Mouse (Mus musculus) neural tube, embryonic 14.5 days (tissue): ENCODE measurements around the gene Gm49416. TPM values are rescaled to one million over a fixed set of nuclear protein-coding genes. Genes with fewer than 3 reads are reported as not detected.

Experiments used
- ATAC-seq: fragments of 200-750 bp; cut with Nextera tagmentation; 2 replicates; pipeline ENCODE4 v1.8.0; 2017; ENCODE audit warnings: low read depth, mild to moderate bottlenecking, moderate TSS enrichment, moderate library complexity
- H3K27ac ChIP-seq: fragments of 300-500 bp; sonication (generic); 2 replicates; pipeline ENCODE4 v1.5.1; 2014; ENCODE audit warnings: low read depth, mild to moderate bottlenecking, control low read depth, low read length, moderate library complexity, mixed read lengths
- H3K27me3 ChIP-seq: fragments of 300-500 bp; sonication (generic); 2 replicates; pipeline ENCODE4 v1.6.1; 2014; ENCODE audit warnings: low read length; ENCODE audit not compliant: control insufficient read depth, insufficient read depth
- H3K36me3 ChIP-seq: fragments of 300-500 bp; sonication (generic); 2 replicates; pipeline ENCODE4 v1.6.1; 2014; ENCODE audit warnings: low read length, mixed read lengths; ENCODE audit not compliant: control insufficient read depth, insufficient read depth
- H3K4me1 ChIP-seq: fragments of 300-500 bp; sonication (generic); 2 replicates; pipeline ENCODE4 v1.6.1; 2014; ENCODE audit warnings: low read length; ENCODE audit not compliant: control insufficient read depth, insufficient read depth
- H3K4me2 ChIP-seq: fragments of 300-500 bp; sonication (generic); 2 replicates; pipeline ENCODE4 v1.6.1; 2014; ENCODE audit warnings: mild to moderate bottlenecking, low read depth, low read length, control low read depth
- H3K4me3 ChIP-seq: fragments of 300-500 bp; sonication (generic); 2 replicates; pipeline ENCODE4 v1.5.1; 2014; ENCODE audit warnings: low read depth, low read length, control low read depth, mixed read lengths
- H3K9ac ChIP-seq: fragments of 300-500 bp; sonication (generic); replicated peaks from 2 replicates; pipeline ENCODE4 v1.6.1; 2014; ENCODE audit warnings: low read depth, mild to moderate bottlenecking, control low read depth, low read length, mixed read lengths
- H3K9me3 ChIP-seq: fragments of 300-500 bp; sonication (generic); 2 replicates; pipeline ENCODE4 v1.6.1; 2016; ENCODE audit warnings: low read length; ENCODE audit not compliant: control insufficient read depth
- WGBS: fragments of 180-500 bp; shearing (Covaris S2); extraction: QIAGEN DNeasy Blood & Tissue Kit; methylation state at CpG from one replicate; pipeline ENCODE4 v1.1.7; 2014; 5-methylcytosine and 5-hydroxymethylcytosine counted together
- polyA plus RNA-seq: library from polyadenylated mRNA; unstranded; fragments of >200 nt; fragmentation: Nextera tagmentation; extraction: Ambion mirVana; gene quantifications from 2 replicates; pipeline ENCODE4 v1.2.1, GENCODE M21; 2014

Gm49416 gene
- 0.39 TPM in 1 of 2 replicates, not detected in the other for polyA plus RNA-seq

DNA sequence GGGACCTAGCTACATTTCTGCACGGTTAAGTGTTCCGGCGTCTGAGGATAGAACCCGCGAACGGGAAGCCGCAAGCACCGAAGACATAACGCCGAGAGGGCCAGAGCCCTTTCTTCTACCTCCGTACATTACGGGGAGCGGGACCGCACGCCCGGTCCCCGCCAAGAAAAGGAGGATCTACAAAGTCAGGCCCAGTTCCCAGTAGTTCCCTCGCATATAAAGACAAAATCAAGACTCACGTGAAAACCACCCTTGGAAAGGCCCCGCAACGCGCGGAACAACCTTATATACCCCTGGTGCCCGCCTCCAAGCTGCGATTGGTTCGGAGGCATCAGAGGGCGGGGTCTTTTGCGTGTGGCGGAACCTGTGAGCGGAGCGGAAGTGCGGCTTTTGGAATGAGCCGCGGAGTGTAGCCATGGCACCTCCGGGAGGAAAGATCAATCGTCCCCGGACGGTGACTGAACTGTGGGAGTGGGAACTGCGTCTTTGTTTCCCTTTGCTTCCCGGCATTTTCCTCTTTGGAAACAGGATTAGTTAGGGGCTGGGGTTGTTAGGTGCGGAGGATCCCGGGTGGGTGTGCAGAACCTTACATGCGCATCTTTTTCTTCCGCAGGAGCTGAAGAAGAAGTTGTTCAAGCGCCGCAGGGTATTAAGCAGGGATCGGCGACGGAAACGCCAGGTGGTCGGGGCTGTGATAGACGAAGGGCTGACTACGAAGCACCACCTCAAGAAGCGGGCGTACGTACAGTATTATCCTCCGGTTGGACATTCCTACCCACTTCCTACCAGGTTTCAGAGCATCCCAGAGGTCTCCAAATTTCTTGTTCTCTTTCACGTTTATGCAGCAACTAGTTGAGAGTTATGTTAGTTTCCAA is at the start of gene Gm49416, which contains the start of gene 1810009A15Rik:
Gene Gm49416, plus strand, starts transcription at position 416 of the 875 bp plus-strand sequence.
Gene 1810009A15Rik, plus strand, starts transcription at position 343 of the 875 bp plus-strand sequence.
- Histone ChIP-seq H3K4me2 (peak within 1 kb of the TSS; percentile 80), H3K4me3 (peak within 1 kb of the TSS; percentile 54), H3K4me1 (peaks cover 16% of the 10 kb centered on the region), H3K27me3 (no peaks in the 10 kb centered on the region), H3K9ac (peak within 1 kb of the TSS; percentile 71), H3K9me3 (no peaks in the 10 kb centered on the region), H3K36me3 (0 out of 2 replicates have a peak, but pooled peaks cover 3% of the 10 kb centered on the region), H3K27ac (peak within 1 kb of the TSS; percentile 80)
- under 1% methylated on average over 58 of the region's 58 CpGs for WGBS
- ATAC-seq: peak; percentile 96

DNA sequence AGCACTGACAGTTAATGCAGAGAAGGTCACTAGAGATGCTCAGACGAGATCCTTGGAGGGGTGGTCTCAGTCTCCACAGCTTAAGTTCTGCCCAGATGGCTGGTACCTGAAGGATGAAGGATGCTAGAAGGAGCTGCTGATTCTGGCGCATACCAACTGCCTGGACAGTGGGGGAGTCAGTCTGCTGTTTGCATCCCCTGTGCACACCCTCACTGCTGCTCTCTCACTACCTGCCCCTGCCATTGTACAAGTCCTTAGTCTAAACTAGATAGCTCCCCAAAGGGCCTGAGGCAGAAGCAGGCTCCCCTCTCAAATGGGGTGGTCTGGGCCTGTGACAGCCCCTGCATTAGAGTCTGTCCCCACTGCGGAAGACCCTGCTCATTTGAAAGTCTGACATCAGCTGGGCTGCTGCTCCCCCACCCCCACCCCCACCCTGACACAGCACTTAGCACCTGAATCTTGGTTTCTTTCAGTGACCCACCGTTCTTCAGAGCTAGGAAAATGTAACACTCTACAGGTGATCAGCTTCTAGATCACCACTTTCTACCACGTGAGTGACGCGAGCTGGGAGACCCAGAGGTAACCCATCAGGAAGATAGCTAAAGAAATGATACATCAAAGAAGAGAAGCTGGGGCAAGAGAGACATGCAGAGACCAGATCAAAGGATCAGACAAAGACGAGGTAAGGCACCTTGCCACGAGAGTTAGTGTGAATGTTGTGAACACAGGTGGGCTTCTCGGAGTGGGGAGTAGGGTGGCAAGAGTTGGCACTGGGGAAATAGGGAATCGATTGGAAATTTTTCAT is 49.4 kb upstream of the Gm49416 start, which contains the start of gene Gng3:
Gene Gng3, minus strand, starts transcription at position 92 of the 805 bp plus-strand sequence.
- WGBS: 43% methylated on average over 11 of the region's 11 CpGs
- Histone ChIP-seq H3K36me3 (peaks cover 10% of the 10 kb centered on the region), H3K4me3 (peak within 1 kb of the TSS; percentile 72), H3K27me3 (no peaks in the 10 kb centered on the region), H3K9ac (peak within 1 kb of the TSS; percentile 86), H3K4me1 (peaks cover 17% of the 10 kb centered on the region), H3K9me3 (no peaks in the 10 kb centered on the region), H3K4me2 (peak within 1 kb of the TSS; percentile 66), H3K27ac (peak within 1 kb of the TSS; percentile 97)
- ATAC-seq: peak; percentile 92

DNA sequence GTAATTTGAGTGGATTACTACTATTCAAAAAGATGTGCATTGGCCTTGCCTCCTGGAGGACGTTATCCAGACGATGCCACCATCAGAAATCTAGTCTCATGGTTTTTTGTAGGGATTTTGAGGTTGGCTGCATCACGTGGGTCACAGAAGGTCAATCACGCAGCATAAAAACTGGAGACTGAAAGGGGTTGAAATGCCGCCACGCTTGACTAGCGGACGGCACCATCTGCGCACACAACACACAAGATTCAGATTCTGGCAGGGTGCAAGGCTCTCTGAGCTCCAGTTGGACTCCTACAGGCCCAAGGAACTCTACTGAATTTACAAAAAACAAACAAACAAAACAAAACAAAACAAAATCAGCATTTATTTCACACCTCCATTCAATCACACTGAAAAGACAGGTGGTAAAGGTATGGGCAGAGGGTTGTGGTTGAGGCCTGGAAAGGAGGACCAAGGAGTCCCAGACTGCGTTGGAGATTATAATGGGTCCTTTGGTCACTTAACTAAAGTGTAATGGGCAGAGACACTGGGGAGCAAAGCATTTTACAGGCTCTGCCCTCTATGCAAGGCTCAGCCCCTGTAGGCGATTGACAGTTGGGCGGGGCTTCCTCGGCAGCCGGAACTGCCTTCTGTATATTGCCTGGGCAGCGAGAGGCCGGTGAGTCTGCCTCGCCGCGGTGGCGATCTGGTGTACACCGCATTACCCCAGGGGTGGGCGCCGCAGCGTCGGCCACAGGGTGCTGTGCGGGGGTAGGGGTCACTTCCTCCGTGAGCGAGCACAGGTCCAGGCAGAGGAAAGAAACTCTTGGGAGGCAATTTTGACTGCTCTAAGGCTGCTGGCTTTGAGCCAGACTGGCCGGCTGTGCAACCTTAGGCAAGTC is 48.6 kb upstream of the Gm49416 start:
- H3K4me3 ChIP-seq: peak overlapping the region; percentile 72
- no peaks in the 10 kb centered on the region for H3K27me3 ChIP-seq
- H3K36me3 ChIP-seq: peaks cover 5% of the 10 kb centered on the region
- peak overlapping the region; percentile 97 for H3K27ac ChIP-seq
- H3K9me3 ChIP-seq: no peaks in the 10 kb centered on the region
- 16% methylated on average over 29 of the region's 29 CpGs for WGBS
- peaks cover 17% of the 10 kb centered on the region for H3K4me1 ChIP-seq
- peak overlapping the region; percentile 67 for H3K9ac ChIP-seq
- peak overlapping the region; percentile 66 for H3K4me2 ChIP-seq
- ATAC-seq: peak; percentile 7; the same call in 1 of the 2 replicates

DNA sequence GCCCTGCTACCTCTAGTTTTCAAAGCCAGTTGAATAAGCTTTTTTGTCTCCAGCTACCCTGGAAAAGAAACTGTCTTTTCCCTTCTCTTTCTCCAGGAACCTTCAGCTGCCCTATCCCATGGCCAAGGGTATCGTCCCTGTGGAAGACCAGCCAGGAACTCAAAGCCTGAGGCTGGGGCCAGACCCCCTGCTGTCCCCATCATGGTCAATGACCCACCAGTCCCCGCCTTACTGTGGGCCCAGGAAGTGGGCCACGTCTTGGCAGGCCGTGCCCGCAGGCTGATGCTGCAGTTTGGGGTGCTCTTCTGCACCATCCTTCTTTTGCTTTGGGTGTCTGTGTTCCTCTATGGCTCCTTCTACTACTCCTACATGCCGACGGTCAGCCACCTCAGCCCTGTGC is 47.7 kb upstream of the Gm49416 start:
- peak overlapping the region; percentile 66 for H3K4me2 ChIP-seq
- ATAC-seq: no peak
- H3K9ac ChIP-seq: peak overlapping the region; percentile 67
- 91% methylated on average over 7 of the region's 7 CpGs for WGBS
- peaks cover 10% of the 10 kb centered on the region for H3K36me3 ChIP-seq
- H3K9me3 ChIP-seq: no peaks in the 10 kb centered on the region
- H3K4me1 ChIP-seq: peaks cover 17% of the 10 kb centered on the region
- H3K27ac ChIP-seq: no peak overlapping the region
- H3K27me3 ChIP-seq: no peaks in the 10 kb centered on the region
- peak overlapping the region; percentile 72 for H3K4me3 ChIP-seq

DNA sequence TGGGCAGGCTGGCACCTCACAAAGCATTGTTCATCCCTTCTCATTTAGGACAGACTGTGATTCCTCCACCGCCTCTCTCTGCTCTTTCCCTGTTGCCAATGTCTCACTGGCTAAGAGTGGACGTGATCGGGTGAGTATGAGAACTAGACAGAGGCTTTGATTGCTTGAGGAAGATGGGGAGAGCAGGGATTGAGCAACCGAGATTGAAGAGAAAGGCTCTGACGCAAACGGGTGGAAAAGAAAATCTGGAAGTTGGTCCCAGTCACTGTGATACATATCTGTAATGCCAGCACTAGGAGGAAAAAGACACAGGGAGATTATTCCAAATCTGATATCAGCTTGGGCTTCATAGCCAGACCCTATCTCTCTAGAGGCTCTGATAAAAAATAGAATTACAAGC is 45.8 kb upstream of the Gm49416 start:
- no peaks in the 10 kb centered on the region for H3K9me3 ChIP-seq
- ATAC-seq: no peak
- peaks cover 17% of the 10 kb centered on the region for H3K4me1 ChIP-seq
- no peak overlapping the region for H3K4me3 ChIP-seq
- H3K9ac ChIP-seq: no peak overlapping the region
- H3K4me2 ChIP-seq: no peak overlapping the region
- H3K27me3 ChIP-seq: no peaks in the 10 kb centered on the region
- H3K27ac ChIP-seq: no peak overlapping the region
- 92% methylated on average over 6 of the region's 6 CpGs for WGBS
- peaks cover 21% of the 10 kb centered on the region for H3K36me3 ChIP-seq

DNA sequence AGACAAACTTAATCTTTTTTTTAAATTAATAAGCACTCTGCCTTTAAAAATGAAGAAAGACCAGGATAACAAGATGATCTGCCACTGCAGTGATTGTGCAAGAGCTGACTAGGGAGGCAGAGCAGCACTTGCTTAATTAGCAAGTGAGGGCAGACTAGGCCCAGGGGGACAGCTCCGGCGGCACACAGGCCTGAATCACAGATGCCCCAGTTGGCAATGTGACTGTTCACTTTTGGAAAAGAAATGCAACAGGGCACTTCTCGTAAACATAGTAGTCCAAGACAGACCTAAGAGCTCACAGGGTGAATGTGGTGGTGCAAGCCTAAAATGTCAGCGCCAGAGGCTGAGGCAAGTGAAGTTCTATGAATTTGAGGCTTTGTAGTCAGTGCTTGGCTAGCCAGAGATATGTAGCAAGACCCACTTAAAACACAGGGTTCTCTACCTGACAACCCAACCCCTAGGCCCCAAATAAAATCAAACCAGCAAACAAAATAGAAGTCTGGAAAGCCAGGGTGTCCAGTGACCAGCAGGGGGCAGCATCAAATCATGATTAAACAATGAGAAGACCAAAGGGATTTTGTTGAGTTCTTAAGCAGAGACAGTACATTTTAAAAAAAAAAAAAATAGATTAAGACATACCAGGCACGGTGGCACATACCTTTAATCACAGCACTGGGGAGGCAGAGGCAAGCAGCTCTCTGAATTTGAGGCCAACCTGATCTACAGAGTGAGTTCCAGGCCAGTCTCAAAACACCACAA is 44.2 kb upstream of the Gm49416 start:
- no peak overlapping the region for H3K27ac ChIP-seq
- no peaks in the 10 kb centered on the region for H3K9me3 ChIP-seq
- no peak overlapping the region for H3K9ac ChIP-seq
- no peak overlapping the region for H3K4me3 ChIP-seq
- H3K27me3 ChIP-seq: no peaks in the 10 kb centered on the region
- H3K36me3 ChIP-seq: peaks cover 21% of the 10 kb centered on the region
- WGBS: 59% methylated on average over 5 of the region's 5 CpGs
- H3K4me1 ChIP-seq: peaks cover 17% of the 10 kb centered on the region
- ATAC-seq: no peak
- H3K4me2 ChIP-seq: no peak overlapping the region

DNA sequence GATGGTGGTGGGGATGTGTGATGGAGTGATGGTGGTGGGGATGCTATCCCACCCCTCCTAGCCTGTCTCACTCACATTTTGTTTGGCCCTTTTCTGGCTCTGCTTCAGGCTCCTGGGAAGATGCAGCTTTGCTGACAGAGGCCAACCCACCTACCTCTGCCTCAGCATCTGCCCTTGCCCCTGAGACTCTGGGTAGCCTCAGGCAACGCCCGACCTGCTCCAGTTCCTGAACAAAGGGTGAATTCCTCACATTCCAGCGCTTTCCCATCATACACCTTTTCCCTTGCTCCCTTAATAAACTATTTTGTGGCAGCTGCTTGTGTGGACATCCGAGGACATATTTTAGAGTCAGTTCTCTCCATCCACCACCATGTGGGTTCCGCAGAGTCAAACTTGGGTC is 40.4 kb upstream of the Gm49416 start:
- Histone ChIP-seq H3K36me3 (peaks cover 16% of the 10 kb centered on the region; the same call in 1 of the 2 replicates), H3K4me2 (no peak overlapping the region), H3K27me3 (no peaks in the 10 kb centered on the region), H3K9ac (no peak overlapping the region), H3K9me3 (no peaks in the 10 kb centered on the region), H3K27ac (no peak overlapping the region), H3K4me3 (no peak overlapping the region), H3K4me1 (no peaks in the 10 kb centered on the region)
- WGBS: 84% methylated on average over 5 of the region's 5 CpGs
- ATAC-seq: no peak
